Mouse (Mus musculus) inflammation-experienced regulatory T-cells, adult 16 weeks (primary cell): ENCODE measurements around the gene Numb. TPM values are rescaled to one million over a fixed set of nuclear protein-coding genes. Genes with fewer than 3 reads are reported as not detected.

Source experiments
- polyA plus RNA-seq: library from polyadenylated mRNA; unstranded; fragments of 100-300 nt; shearing (Covaris generic); gene quantifications from one replicate; pipeline ENCODE4 v1.2.1, GENCODE M21; 2017

Gene Numb
- 56.8 TPM for polyA plus RNA-seq

DNA sequence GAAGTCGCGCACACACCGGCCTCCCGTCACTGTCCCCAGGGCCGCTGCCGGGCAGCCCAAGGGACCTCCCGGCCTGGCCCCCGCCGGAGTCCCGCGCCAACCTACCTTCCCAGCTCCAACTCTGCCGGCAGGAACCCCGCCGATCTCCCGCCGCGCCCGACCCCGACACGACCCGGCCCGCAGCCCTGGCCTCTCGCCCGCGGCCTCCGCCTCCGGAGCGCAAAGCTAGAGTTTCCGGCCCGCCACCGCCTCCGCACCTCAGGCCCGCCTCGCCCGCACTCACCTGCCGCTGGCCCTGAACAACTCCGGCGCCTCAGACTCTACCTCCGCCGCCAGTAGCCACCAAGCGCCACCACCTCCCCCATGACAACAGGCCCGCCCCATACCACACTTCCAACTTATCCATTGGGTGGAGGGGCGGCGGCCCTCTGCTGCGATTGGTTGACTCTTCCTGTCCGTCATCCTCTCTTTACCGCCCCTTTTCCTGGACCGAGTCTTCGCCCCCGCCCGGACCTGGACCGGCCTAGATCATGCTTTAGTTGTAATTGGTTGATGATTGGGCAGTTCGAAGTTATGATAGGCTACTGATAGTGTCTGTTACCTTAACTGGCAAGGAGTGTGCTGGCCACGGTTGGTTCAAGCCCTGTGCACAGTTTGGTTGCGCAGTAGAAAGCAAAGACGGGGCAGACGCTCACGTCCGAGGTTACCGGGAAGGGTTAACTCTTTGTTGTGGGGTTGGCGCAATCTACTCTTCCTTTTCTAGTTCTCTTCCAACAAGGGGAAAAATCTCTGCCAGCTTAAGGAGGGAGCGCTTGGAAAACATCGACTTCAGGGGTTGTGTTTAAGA, at the start of gene Numb:
Gene Numb, minus strand, starts transcription at position 400 of the 847 bp plus-strand sequence.

DNA sequence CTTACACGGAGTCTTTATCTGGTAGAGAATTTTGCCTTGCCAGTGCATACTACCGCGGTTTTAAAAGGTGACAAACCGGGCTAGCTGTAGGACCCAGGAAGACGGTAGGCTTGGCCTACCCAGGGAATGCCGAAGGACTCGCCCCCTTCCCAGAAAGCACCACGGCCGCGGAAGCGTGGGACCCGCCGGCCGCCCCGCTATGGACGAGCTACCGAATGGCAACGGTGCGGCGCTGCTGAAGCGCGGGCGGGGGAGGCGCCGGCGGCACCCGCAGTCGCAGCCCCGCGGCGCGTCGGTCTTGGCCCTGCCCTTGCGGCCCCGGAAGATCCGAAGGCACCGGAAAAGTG, 28.7 kb upstream of the Numb start, which contains the start of gene Riox1:
Gene Riox1, plus strand, starts transcription at position 116 of the 347 bp plus-strand sequence.

DNA sequence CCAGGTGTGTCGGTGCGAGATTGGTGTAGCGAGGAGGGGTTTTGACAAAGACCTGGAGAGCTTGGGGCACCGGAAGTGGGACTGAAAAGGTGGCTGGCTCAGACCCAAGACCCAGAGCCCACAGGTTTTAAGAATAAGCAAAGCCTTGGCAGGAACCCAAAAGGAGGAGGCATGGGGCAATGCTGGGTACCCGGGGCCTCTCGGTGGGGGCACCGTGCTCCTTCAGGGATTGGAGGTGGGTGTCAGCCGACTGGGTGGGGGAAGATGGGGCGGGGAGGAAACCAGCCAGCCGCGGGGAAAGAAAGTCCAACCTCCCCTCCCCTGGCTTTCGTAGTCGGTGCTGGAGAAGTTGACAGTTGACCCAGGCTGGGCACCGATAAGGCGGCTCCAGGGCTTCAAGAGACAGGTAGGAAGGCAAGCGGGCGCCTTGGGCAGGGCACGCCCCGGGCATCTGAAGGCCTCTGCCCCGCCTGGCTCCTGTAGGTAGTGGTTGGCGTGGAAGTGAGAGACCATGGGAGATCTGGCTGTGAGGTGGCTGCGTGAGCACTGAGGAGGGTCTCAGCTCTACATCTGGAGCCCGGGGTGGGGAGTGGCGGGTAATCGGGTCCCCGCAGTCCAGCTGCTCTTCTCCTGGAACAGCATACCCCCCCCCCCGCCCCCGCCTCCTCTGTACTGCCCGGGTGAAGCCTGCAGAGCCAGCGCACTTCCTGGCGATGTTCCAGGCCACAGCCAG, 158.3 kb downstream of the Numb start, which contains the start of gene Papln:
Gene Papln, plus strand, starts transcription at position 324 of the 733 bp plus-strand sequence.

Other genes starting within 250 kb of the Numb start
- 139 TPM for gene Psen1, start 233.8 kb downstream of the Numb start, polyA plus RNA-seq
- gene Papln, start 158.3 kb downstream of the Numb start, polyA plus RNA-seq = 0.24 TPM
- gene Riox1, start 28.7 kb upstream of the Numb start, polyA plus RNA-seq = 2.3 TPM
- not detected for gene Heatr4, start 62.9 kb upstream of the Numb start, polyA plus RNA-seq
- gene Acot2, start 65.9 kb upstream of the Numb start, polyA plus RNA-seq = 1.3 TPM
- not detected for gene Acot1, start 87.6 kb upstream of the Numb start, polyA plus RNA-seq
- gene Acot4, start 116.4 kb upstream of the Numb start, polyA plus RNA-seq = 0.15 TPM
- not detected for gene Gm49366, start 117.0 kb upstream of the Numb start, polyA plus RNA-seq
- not detected for gene Acot3, start 130.2 kb upstream of the Numb start, polyA plus RNA-seq
- gene Acot5, start 147.4 kb upstream of the Numb start, polyA plus RNA-seq = not detected
- gene Acot6, start 178.7 kb upstream of the Numb start, polyA plus RNA-seq = 0.55 TPM
- 0.93 TPM for gene Dnal1, start 192.4 kb upstream of the Numb start, polyA plus RNA-seq
- gene Pnma1, start 226.6 kb upstream of the Numb start, polyA plus RNA-seq = not detected